Mouse (Mus musculus): ENCODE measurements around the gene Usp35. TPM values are rescaled to one million over a fixed set of nuclear protein-coding genes. Genes with fewer than 3 reads are reported as not detected.
A peak's percentile ranks its signal among the peaks of the same experiment; 100 is the strongest.

Usp35 gene
- total and polyA plus RNA-seq, 2 experiments from 2014 or later: 3.8 to 15.0 TPM

- ATAC-seq (no peak), DNase-seq (no peak)
These were observed 15.6 kb upstream of the Usp35 start for GRCm38 (mm10) chr7:97347464-97347863.

GRCm38 (mm10) chr7:97346822-97347166 is 15.0 kb upstream of the Usp35 start:
- ATAC-seq (no peak), DNase-seq (no peak)
- Histone ChIP-seq H3K9ac (no peak overlapping the region), H3K4me2 (ENCODE audit: low read depth) (no peak overlapping the region), H3K27me3 (ENCODE audit: insufficient read depth, low read length) (no peaks in the 10 kb centered on the region), H3K4me3 (ENCODE audit: low read depth, low read length) (no peak overlapping the region), H3K27ac (ENCODE audit: low read depth, low read length) (no peak overlapping the region), H3K4me1 (ENCODE audit: insufficient read depth) (peaks cover 16% of the 10 kb centered on the region; the same call in 1 of the 2 replicates), H3K36me3 (ENCODE audit: insufficient read depth) (no peaks in the 10 kb centered on the region), H3K9me3 (ENCODE audit: low read length) (no peaks in the 10 kb centered on the region)
- 50% methylated on average over 4 of the region's 4 CpGs for WGBS
- no peak for TF ChIP-seq CTCF (IDR thresholded peaks at IDR 0.05; ENCODE audit: low read depth)

More at GRCm38 (mm10) chr7:97347464-97347863, 15.6 kb upstream of the Usp35 start:
- H3K4me1 ChIP-seq (ENCODE audit: insufficient read depth): peaks cover 16% of the 10 kb centered on the region; the same call in 1 of the 2 replicates
- H3K9ac ChIP-seq: no peak overlapping the region
- no peaks in the 10 kb centered on the region for H3K9me3 ChIP-seq (ENCODE audit: low read length)
- H3K27me3 ChIP-seq (ENCODE audit: insufficient read depth, low read length): no peaks in the 10 kb centered on the region
- H3K4me3 ChIP-seq (ENCODE audit: low read depth, low read length): no peak overlapping the region
- no peaks in the 10 kb centered on the region for H3K36me3 ChIP-seq (ENCODE audit: insufficient read depth)
- no peak overlapping the region for H3K27ac ChIP-seq (ENCODE audit: low read depth, low read length)
- WGBS: 97% methylated on average over 15 of the region's 15 CpGs
- H3K4me2 ChIP-seq (ENCODE audit: low read depth): no peak overlapping the region
- no peak for TF ChIP-seq CTCF (IDR thresholded peaks at IDR 0.05; ENCODE audit: low read depth)

GRCm38 (mm10) chr7:97346111-97346821 is 14.4 kb upstream of the Usp35 start:
- Histone ChIP-seq H3K36me3 (ENCODE audit: insufficient read depth) (no peaks in the 10 kb centered on the region), H3K27ac (ENCODE audit: low read depth, low read length) (peak overlapping the region; percentile 50; the same call in 1 of the 2 replicates), H3K9ac (no peak overlapping the region), H3K4me2 (ENCODE audit: low read depth) (no peak overlapping the region), H3K4me3 (ENCODE audit: low read depth, low read length) (no peak overlapping the region), H3K27me3 (ENCODE audit: insufficient read depth, low read length) (no peaks in the 10 kb centered on the region), H3K9me3 (ENCODE audit: low read length) (no peaks in the 10 kb centered on the region), H3K4me1 (ENCODE audit: insufficient read depth) (peaks cover 16% of the 10 kb centered on the region; the same call in 1 of the 2 replicates)
- 62% methylated on average over 9 of the region's 9 CpGs for WGBS
- DNase-seq (no peak), ATAC-seq (no peak)
- no peak for TF ChIP-seq CTCF (IDR thresholded peaks at IDR 0.05; ENCODE audit: low read depth)

GRCm38 (mm10) chr7:97345229-97345871 is 13.5 kb upstream of the Usp35 start:
- no peaks in the 10 kb centered on the region for H3K9me3 ChIP-seq (ENCODE audit: low read length)
- no peak overlapping the region; the same call in 1 of the 2 replicates for H3K4me2 ChIP-seq (ENCODE audit: low read depth)
- peak overlapping the region; percentile 73 for H3K27ac ChIP-seq (ENCODE audit: low read depth, low read length)
- H3K9ac ChIP-seq: no peak overlapping the region
- 39% methylated on average over 10 of the region's 10 CpGs for WGBS
- DNase-seq (peak; percentile 79), ATAC-seq (peak; percentile 92)
- no peaks in the 10 kb centered on the region for H3K27me3 ChIP-seq (ENCODE audit: insufficient read depth, low read length)
- H3K4me3 ChIP-seq (ENCODE audit: low read depth, low read length): no peak overlapping the region
- peaks cover 16% of the 10 kb centered on the region; the same call in 1 of the 2 replicates for H3K4me1 ChIP-seq (ENCODE audit: insufficient read depth)
- no peak for TF ChIP-seq CTCF (IDR thresholded peaks at IDR 0.05; ENCODE audit: low read depth)
- H3K36me3 ChIP-seq (ENCODE audit: insufficient read depth): no peaks in the 10 kb centered on the region

- no peak for TF ChIP-seq CTCF (IDR thresholded peaks at IDR 0.05; ENCODE audit: low read depth)
- Histone ChIP-seq H3K36me3 (ENCODE audit: insufficient read depth) (no peaks in the 10 kb centered on the region), H3K27ac (ENCODE audit: low read depth, low read length) (peak overlapping the region; percentile 73), H3K4me2 (ENCODE audit: low read depth) (no peak overlapping the region), H3K9me3 (ENCODE audit: low read length) (no peaks in the 10 kb centered on the region), H3K9ac (no peak overlapping the region), H3K4me3 (ENCODE audit: low read depth, low read length) (no peak overlapping the region), H3K4me1 (ENCODE audit: insufficient read depth) (peaks cover 16% of the 10 kb centered on the region; the same call in 1 of the 2 replicates), H3K27me3 (ENCODE audit: insufficient read depth, low read length) (no peaks in the 10 kb centered on the region)
- 75% methylated on average over 2 of the region's 2 CpGs for WGBS
- DNase-seq (no peak), ATAC-seq (no peak)
These were observed 12.8 kb upstream of the Usp35 start for GRCm38 (mm10) chr7:97344655-97345054.

- no peaks in the 10 kb centered on the region for H3K27me3 ChIP-seq (ENCODE audit: insufficient read depth, low read length)
- no peaks in the 10 kb centered on the region for H3K9me3 ChIP-seq (ENCODE audit: low read length)
- DNase-seq (no peak), ATAC-seq (no peak)
- 80% methylated on average over 2 of the region's 2 CpGs for WGBS
- no peak overlapping the region for H3K4me3 ChIP-seq (ENCODE audit: low read depth, low read length)
- no peak overlapping the region for H3K9ac ChIP-seq
- peaks cover 16% of the 10 kb centered on the region; the same call in 1 of the 2 replicates for H3K4me1 ChIP-seq (ENCODE audit: insufficient read depth)
- no peaks in the 10 kb centered on the region for H3K36me3 ChIP-seq (ENCODE audit: insufficient read depth)
- no peak overlapping the region for H3K4me2 ChIP-seq (ENCODE audit: low read depth)
- no peak overlapping the region for H3K27ac ChIP-seq (ENCODE audit: low read depth, low read length)
- TF ChIP-seq CTCF (IDR thresholded peaks at IDR 0.05; ENCODE audit: low read depth): no peak
These were observed 11.1 kb upstream of the Usp35 start for GRCm38 (mm10) chr7:97342961-97343360.
